Mouse (Mus musculus): ENCODE measurements at regions not wholly inside any gene's neighbourhood (a gene's known extent, or its start where the extent isn't known, plus 50 kb on each side); places are given as distances from the start of the nearest gene placed in this dataset.

DNA sequence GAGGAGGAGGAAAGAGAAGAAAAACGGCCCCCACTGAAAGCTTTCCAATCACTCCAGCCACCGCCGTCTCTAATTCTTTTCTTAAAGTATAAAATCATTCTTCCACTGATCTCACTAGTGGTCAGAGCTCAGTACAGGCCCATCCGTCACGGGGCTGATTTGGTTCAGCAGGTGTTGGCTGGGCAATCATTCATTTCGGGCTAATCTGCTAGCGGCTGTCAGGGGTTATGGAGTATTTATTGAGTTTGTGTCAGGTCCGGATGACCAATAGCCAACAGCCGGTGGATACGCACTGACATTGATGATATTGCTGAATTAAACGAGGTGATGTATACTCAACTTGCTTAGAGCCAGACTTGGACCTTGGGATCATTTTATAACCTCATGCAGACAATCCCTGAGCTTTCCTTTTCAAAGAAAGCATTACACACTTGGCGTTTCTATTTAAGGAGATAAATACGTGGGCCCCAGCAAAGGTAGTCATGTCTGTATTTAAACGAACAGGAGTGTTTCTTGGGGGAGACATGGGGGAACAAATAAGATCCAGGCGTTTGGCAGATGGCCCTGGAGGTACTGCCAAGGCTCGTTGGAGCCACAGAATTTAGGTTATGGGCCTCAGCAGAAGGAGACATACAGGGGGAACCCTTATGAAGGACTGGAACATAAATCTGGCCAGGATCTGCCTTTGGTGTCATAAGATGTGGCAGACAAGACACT, 385.1 kb downstream of the Gm45692 start:
- no peak for TF ChIP-seq CTCF (IDR thresholded peaks at IDR 0.05; ENCODE audit: low read depth)
- no peak for TF ChIP-seq EP300 (optimal IDR thresholded peaks at IDR 0.05)
